Mouse (Mus musculus) limb, embryonic 12.5 days (tissue): ENCODE data around the gene Rmdn2. TPM values are rescaled to one million over a fixed set of nuclear protein-coding genes. Genes with fewer than 3 reads are reported as not detected.

Experiments used
- ATAC-seq: fragments of 200-750 bp; cut with Nextera tagmentation; 2 replicates; pipeline ENCODE4 v1.8.0; 2017; ENCODE audit warnings: low read depth, moderate TSS enrichment; ENCODE audit not compliant: insufficient number of reproducible peaks, insufficient read depth, low FRiP score, low TSS enrichment
- H3K27ac ChIP-seq: fragments of 300-500 bp; sonication (generic); 2 replicates; pipeline ENCODE4 v1.5.1; 2016; ENCODE audit warnings: mild to moderate bottlenecking, moderate library complexity
- H3K27me3 ChIP-seq: fragments of 300-500 bp; sonication (generic); 2 replicates; pipeline ENCODE4 v1.6.1; 2016; ENCODE audit warnings: mild to moderate bottlenecking, moderate library complexity
- H3K36me3 ChIP-seq: fragments of 300-500 bp; sonication (generic); 2 replicates; pipeline ENCODE4 v1.6.1; 2016; ENCODE audit warnings: mild to moderate bottlenecking, moderate library complexity
- H3K4me1 ChIP-seq: fragments of 300-500 bp; sonication (generic); replicated peaks from 2 replicates; pipeline ENCODE4 v1.6.1; 2016
- H3K4me2 ChIP-seq: fragments of 300-500 bp; sonication (generic); 2 replicates; pipeline ENCODE4 v1.6.1; 2016; ENCODE audit warnings: mild to moderate bottlenecking, moderate library complexity
- H3K4me3 ChIP-seq: fragments of 300-500 bp; sonication (generic); replicated peaks from 2 replicates; pipeline ENCODE4 v1.5.1; 2016; ENCODE audit warnings: mild to moderate bottlenecking
- H3K9ac ChIP-seq: fragments of 300-500 bp; sonication (generic); replicated peaks from 2 replicates; pipeline ENCODE4 v1.6.1; 2016; ENCODE audit warnings: mild to moderate bottlenecking, moderate library complexity
- H3K9me3 ChIP-seq: fragments of 300-500 bp; sonication (generic); 2 replicates; pipeline ENCODE4 v1.6.1; 2016; ENCODE audit warnings: mild to moderate bottlenecking, moderate library complexity
- WGBS: fragments of 180-500 bp; shearing (Covaris S2); methylation state at CpG from one replicate; pipeline ENCODE4 v1.1.7; 2016; 5-methylcytosine and 5-hydroxymethylcytosine counted together
- polyA plus RNA-seq: library from polyadenylated mRNA; unstranded; fragments of >200 nt; fragmentation: Nextera tagmentation; extraction: Ambion mirVana; gene quantifications from 2 replicates; pipeline ENCODE4 v1.2.1, GENCODE M21; 2016

Gene Rmdn2
- polyA plus RNA-seq, result 8.7 and 9.8 TPM in 2 replicates

DNA sequence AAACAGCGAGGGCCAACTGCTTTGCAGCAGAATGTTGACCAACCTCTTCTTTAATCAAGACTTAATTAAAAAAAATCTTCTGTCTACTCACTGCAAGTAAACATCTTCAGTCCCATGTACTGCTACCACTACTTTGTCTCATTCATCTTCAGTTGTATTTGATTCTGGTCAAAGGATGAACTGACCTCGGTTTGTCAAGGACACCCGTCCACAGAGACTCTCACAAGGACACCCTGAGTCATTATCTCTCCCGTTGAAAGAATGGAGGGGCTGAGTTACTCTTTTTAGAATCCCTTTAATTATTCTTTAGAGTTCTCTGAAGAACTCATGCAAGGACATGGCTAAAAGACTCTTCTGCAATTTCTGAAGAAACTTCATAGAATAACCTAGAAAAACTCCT is at the start of gene Rmdn2:
Gene Rmdn2, plus strand, starts transcription at position 319 of the 400 bp plus-strand sequence.
- no peaks in the 10 kb centered on the region for H3K27me3 ChIP-seq
- H3K4me2 ChIP-seq, result no peak within 1 kb of the TSS
- no peak within 1 kb of the TSS for H3K4me3 ChIP-seq
- H3K9me3 ChIP-seq, result no peaks in the 10 kb centered on the region
- H3K4me1 ChIP-seq, result no peaks in the 10 kb centered on the region; the same call in 1 of the 2 replicates
- H3K36me3 ChIP-seq, result no peaks in the 10 kb centered on the region
- WGBS, result 84% methylated on average over 4 of the region's 4 CpGs
- ATAC-seq, result no peak
- H3K27ac ChIP-seq, result no peak within 1 kb of the TSS
- no peak within 1 kb of the TSS for H3K9ac ChIP-seq

DNA sequence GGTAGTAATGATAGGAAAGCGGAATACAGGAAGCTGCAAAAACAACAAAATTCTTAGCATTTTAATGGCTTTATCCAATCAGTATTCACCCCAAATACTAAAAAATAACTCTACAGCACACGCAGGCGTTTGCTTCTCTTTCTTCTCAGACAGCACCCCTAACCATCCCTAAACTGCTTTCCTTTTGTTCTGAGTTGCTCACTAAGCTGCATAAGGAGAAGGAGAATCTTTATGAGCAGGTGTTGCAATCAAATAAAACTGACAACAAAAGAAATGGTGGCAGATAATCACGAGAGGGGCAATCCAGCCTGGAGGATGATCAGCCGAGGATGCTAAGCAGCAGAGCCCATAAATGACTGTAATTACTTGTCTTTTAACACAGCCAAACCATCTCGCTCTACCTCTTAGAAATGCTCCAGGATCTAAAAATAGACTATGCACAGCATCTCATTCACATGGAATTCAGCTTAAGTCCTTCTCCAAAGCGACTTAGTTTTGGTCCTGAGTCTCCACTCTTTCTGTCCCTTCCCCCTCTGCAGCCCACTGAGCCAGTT is 48.5 kb upstream of the Rmdn2 start:
- no peak for ATAC-seq
- no peak overlapping the region for H3K4me3 ChIP-seq
- H3K36me3 ChIP-seq, result no peaks in the 10 kb centered on the region
- no peaks in the 10 kb centered on the region for H3K27me3 ChIP-seq
- no peak overlapping the region for H3K4me2 ChIP-seq
- H3K27ac ChIP-seq, result no peak overlapping the region
- 52% methylated on average over 7 of the region's 7 CpGs for WGBS
- H3K9ac ChIP-seq, result no peak overlapping the region
- H3K4me1 ChIP-seq, result peaks cover 32% of the 10 kb centered on the region
- H3K9me3 ChIP-seq, result peaks cover 17% of the 10 kb centered on the region

DNA sequence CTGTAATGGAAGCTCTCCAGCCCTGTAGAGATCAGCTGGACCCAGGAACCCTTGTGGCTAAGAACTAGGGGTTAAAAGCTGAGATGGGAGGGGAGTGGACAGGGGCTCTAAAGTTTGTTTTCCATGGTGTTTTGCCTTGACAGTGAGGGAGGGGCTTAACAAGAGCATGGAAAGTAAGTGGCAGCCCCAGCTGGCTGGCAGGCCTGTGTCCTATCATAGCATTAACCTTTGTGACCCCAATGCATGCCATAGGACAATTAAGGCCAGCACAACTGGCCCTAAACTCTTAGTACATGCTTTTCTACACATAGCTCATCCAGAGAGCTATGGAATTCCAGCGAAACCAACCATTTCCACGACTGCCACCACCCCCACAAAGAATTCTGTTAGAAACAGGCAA is 47.9 kb upstream of the Rmdn2 start:
- Histone ChIP-seq H3K4me1 (peaks cover 32% of the 10 kb centered on the region), H3K36me3 (no peaks in the 10 kb centered on the region), H3K4me3 (no peak overlapping the region), H3K27ac (no peak overlapping the region), H3K27me3 (no peaks in the 10 kb centered on the region), H3K9ac (no peak overlapping the region), H3K4me2 (no peak overlapping the region), H3K9me3 (peaks cover 17% of the 10 kb centered on the region)
- ATAC-seq, result no peak
- 20% methylated on average over 2 of the region's 2 CpGs for WGBS

DNA sequence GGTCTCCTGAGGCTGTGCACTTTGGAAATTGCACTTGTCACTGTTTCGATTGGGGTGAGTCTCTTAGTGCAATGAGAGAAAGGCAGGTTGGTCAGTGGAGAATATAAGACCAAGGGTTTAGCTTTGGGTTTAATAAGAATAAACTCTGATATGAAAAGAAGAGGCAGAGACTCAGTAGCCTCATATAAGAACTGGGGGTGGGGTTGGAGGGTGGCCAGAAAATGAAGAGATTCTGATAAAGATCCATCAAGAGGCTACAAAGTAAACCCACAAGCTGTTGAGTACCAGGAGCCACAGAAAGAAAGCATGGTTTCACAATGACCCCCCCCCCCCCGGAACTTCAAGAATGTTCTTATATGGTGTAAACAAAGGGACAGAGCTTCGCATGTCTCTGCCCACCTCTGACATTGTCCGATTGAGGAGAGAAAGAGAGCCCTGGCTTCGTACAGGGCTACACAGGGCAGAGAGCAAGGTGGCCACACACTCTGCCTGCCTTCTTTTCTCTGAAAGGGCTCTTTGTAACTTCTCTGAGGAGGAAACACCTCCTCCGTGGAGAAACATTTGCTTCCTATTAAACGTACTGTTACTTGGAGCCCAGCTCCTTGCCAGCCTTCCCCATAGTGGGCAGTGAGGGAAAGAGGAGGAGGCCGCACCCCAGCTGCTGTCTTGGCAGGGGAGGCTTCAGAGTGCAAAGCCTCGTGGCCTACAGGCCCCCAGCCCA is 46.3 kb upstream of the Rmdn2 start:
- peak; percentile 71 for ATAC-seq
- Histone ChIP-seq H3K4me1 (peaks cover 32% of the 10 kb centered on the region), H3K4me3 (no peak overlapping the region), H3K27me3 (no peaks in the 10 kb centered on the region), H3K9me3 (peaks cover 7% of the 10 kb centered on the region), H3K4me2 (no peak overlapping the region), H3K27ac (peak overlapping the region; percentile 59; the same call in 1 of the 2 replicates), H3K36me3 (no peaks in the 10 kb centered on the region), H3K9ac (no peak overlapping the region)
- WGBS, result 37% methylated on average over 9 of the region's 9 CpGs

DNA sequence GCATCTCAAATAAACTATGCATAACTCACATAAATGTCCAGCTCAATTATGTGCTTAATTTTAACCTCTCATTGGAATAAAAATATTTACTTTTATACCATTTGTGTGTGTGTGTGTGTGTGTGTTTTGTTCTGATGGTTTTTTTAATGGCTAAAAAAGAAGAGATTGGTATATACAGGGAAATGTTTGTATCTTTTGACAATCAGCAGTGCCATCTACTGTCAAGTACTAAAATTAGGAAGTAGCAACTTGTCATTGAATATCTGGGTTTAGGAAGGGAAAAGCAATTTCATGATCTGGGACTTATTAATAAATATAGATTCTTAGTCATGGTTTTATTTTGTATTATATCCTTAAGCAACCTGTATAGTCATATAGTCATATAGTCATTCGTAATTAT is 43.3 kb upstream of the Rmdn2 start:
- WGBS, result 83% methylated on average over 1 of the region's 1 CpGs

DNA sequence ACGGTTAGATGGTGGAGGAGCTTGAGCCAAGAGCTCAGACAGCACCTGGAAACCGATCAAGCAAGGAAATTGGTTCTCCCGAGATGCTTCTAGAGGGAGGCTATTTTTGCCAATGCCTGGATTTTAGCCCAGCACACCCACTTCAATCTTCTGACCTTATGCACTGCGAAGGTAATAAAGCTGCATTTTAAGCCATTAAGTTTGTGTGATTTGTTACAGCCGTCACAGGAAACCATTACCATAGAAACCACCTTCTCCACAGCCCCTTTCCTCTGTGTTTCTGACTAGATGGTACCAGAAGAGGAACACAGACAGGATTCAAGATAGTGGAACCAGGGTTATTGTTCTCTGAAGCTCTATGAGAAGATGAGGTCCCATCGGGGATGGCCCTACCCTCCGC is 33.3 kb upstream of the Rmdn2 start:
- 40% methylated on average over 7 of the region's 7 CpGs for WGBS
- H3K9ac ChIP-seq, result no peak overlapping the region
- H3K9me3 ChIP-seq, result no peaks in the 10 kb centered on the region
- H3K36me3 ChIP-seq, result no peaks in the 10 kb centered on the region
- H3K4me1 ChIP-seq, result peaks cover 21% of the 10 kb centered on the region
- no peak overlapping the region for H3K4me2 ChIP-seq
- H3K4me3 ChIP-seq, result no peak overlapping the region
- no peaks in the 10 kb centered on the region for H3K27me3 ChIP-seq
- H3K27ac ChIP-seq, result peak overlapping the region; percentile 14; the same call in 1 of the 2 replicates
- 0 out of 2 replicates have a peak, but pooled peaks have one; percentile 42 for ATAC-seq

More for the DNA sequence above, 43.3 kb upstream of the Rmdn2 start:
- no peak overlapping the region for H3K4me3 ChIP-seq
- ATAC-seq, result no peak
- no peak overlapping the region for H3K9ac ChIP-seq
- no peaks in the 10 kb centered on the region for H3K36me3 ChIP-seq
- peaks cover 32% of the 10 kb centered on the region for H3K4me1 ChIP-seq
- no peak overlapping the region for H3K27ac ChIP-seq
- no peaks in the 10 kb centered on the region for H3K27me3 ChIP-seq
- no peaks in the 10 kb centered on the region for H3K9me3 ChIP-seq
- no peak overlapping the region for H3K4me2 ChIP-seq

DNA sequence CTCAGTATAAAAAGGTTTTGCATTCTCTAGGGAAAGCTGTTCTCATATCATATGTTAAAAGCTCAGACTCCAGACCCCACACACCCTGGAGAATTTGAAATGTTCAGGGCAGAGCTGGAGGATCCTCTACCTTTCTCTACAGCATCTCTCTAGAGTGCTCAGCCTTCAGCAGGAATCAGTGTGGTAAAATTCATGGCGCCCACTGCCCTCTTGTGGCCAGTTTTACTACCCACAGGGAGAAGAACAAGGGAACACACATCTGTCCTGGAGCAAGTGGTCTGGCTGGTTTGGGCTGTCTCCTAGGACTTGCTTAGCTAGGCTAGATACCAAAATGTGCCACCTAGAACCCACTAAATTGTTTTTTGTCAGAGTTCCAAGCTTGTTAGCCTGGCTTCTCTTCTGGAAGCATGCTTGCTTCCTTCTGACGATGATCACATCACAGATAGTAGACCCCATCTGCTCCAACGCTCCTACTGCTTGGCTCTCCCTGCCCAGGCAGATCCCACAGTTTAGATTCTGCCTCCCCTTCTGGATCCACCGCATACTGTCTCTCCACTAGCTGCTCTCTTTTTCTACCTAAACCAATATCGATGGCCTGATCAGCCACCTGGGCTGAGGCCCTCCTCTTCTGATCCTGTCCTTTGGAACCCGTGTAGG is 31.3 kb upstream of the Rmdn2 start:
- 0 out of 2 replicates have a peak, but pooled peaks have one; percentile 35 for ATAC-seq
- Histone ChIP-seq H3K4me1 (peaks cover 21% of the 10 kb centered on the region), H3K9me3 (no peaks in the 10 kb centered on the region), H3K4me2 (no peak overlapping the region), H3K27ac (no peak overlapping the region), H3K4me3 (no peak overlapping the region), H3K36me3 (no peaks in the 10 kb centered on the region), H3K9ac (no peak overlapping the region), H3K27me3 (no peaks in the 10 kb centered on the region)
- WGBS, result 66% methylated on average over 6 of the region's 6 CpGs

DNA sequence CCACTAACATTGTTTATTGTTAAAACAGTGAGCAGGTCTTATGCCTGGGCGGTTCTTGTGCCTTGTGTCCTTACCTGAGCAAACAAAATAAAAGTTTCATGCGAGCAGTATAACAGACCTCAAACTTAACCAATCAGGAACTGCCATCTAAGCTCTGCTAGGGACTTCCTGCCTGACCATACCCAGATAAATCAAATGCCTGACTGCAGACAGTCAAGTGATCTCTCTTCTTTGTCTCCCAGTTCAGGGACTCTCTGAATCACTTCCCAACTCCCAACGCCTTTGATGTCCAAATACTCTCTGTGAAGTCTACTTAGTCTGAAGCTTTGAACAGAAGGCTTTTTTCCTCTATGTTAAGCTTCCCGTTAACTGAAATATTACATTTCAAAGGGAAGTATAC is 28.2 kb upstream of the Rmdn2 start:
- no peak overlapping the region for H3K4me3 ChIP-seq
- no peaks in the 10 kb centered on the region for H3K9me3 ChIP-seq
- H3K27me3 ChIP-seq, result no peaks in the 10 kb centered on the region
- no peak overlapping the region for H3K27ac ChIP-seq
- no peak overlapping the region for H3K9ac ChIP-seq
- no peak overlapping the region for H3K4me2 ChIP-seq
- peaks cover 13% of the 10 kb centered on the region for H3K4me1 ChIP-seq
- no peak for ATAC-seq
- WGBS, result 61% methylated on average over 4 of the region's 4 CpGs
- H3K36me3 ChIP-seq, result no peaks in the 10 kb centered on the region

DNA sequence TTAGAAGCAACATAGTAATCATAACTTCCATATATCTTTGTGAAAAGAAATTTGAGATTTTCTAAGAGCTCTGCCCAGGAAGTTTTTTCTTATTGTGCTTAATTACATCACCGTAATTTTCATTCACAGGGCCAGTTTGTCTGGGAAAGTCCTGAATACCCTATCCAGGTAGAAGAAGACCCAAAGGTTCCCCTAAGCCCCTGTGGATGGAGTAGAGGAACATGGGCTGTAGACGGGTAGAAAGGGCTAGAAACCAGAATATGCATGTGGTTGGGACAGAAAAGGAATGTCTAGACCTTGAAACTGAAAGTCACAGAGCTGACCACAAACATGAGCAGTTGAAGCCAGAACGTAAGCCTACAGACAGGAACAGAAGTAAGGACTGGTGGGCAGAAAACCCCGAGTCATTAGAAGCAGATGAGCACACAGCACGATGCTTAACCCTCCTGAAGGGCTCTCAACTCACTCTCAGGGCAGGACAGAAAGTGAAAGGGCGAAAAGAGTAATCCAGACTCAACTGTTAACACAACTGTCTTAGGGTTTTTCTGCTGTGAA is 27.3 kb upstream of the Rmdn2 start:
- H3K27me3 ChIP-seq, result no peaks in the 10 kb centered on the region

DNA sequence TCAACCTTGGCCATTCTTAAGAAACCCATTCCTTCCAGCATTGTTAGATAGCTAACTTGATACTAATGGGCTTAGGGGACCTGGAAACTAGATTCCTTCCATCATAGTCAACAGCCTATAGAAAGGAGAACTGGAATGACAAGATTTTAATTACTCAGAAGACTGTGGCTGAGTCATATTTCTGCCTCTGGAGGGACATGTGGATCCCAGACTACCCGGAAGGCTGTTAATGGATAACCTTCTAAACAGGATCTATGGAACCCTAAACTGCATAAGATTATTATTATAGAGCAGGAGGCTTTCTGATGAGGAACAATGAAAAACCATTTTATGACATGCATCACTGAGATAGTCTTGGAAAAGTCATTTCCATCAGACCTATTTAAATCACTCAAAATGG is 21.8 kb upstream of the Rmdn2 start:
- Histone ChIP-seq H3K9ac (no peak overlapping the region), H3K27me3 (no peaks in the 10 kb centered on the region), H3K4me2 (no peak overlapping the region), H3K4me3 (no peak overlapping the region), H3K36me3 (no peaks in the 10 kb centered on the region), H3K9me3 (no peaks in the 10 kb centered on the region), H3K4me1 (no peaks in the 10 kb centered on the region), H3K27ac (no peak overlapping the region)
- ATAC-seq, result no peak
- 86% methylated on average over 1 of the region's 1 CpGs for WGBS

More for the DNA sequence above, 27.3 kb upstream of the Rmdn2 start:
- H3K9me3 ChIP-seq, result no peaks in the 10 kb centered on the region
- no peak overlapping the region for H3K4me3 ChIP-seq
- no peak overlapping the region for H3K9ac ChIP-seq
- ATAC-seq, result no peak
- H3K36me3 ChIP-seq, result no peaks in the 10 kb centered on the region
- H3K4me1 ChIP-seq, result peaks cover 8% of the 10 kb centered on the region
- H3K27ac ChIP-seq, result no peak overlapping the region
- WGBS, result 78% methylated on average over 6 of the region's 6 CpGs
- no peak overlapping the region for H3K4me2 ChIP-seq

DNA sequence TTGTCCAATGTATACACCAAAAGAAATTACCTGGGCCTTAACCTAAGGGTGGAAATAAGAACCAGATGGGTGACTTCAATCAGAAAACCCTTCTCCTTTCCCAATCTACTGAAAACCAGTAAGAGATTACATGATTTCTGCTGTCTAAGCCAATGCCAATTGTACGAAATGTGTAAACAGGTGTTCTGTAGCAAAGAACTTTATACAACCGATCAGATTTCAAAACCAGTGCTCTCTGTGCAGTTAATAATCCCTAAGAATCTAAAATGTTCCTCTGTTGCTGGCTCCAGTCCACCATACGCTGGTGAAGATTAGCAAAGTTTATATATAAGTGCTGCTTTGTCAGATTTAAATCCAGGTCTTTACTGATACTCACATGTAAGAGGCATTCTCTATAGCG is 15.7 kb upstream of the Rmdn2 start:
- WGBS, result 71% methylated on average over 4 of the region's 4 CpGs
- no peaks in the 10 kb centered on the region for H3K36me3 ChIP-seq
- H3K27me3 ChIP-seq, result no peaks in the 10 kb centered on the region
- H3K9ac ChIP-seq, result no peak overlapping the region
- H3K9me3 ChIP-seq, result no peaks in the 10 kb centered on the region
- no peak for ATAC-seq
- H3K4me3 ChIP-seq, result no peak overlapping the region
- no peak overlapping the region for H3K27ac ChIP-seq
- H3K4me2 ChIP-seq, result no peak overlapping the region
- H3K4me1 ChIP-seq, result no peaks in the 10 kb centered on the region
